Mouse (Mus musculus): Measurements from ENCODE around the gene Tmem145.

DNA sequence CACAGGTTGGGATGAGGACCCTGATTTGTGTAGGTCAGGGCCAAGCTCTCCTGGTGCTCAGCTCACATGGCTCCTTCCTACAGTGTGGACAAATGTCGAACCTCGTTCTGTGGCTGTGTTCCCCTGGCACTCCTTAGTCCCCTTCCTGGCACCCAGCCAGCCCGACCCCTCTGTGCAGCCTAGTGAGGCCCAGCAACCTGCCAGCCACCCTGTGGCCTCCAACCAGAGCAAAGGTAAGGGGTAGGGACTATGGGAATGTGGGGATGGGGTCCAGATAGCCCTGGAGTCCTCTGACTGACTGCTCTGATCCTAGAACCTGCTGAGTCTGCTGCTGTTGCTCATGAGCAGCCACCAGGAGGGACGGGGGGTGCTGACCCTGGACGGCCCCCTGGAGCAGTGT is 21.1 kb upstream of the Tmem145 start:
- no peak for TF ChIP-seq CTCF (IDR thresholded peaks at IDR 0.05; ENCODE audit: control insufficient read depth, insufficient read depth, low read length)
- no peak for TF ChIP-seq POLR2A (IDR thresholded peaks at IDR 0.05; ENCODE audit: borderline replicate concordance, control insufficient read depth, low read depth, low read length)
